17 mouse cellular contexts compared by ENCODE assay signal in genomic region chr1:91205651-91206050, GRCm38 (mm10).
"Had no signal": no experiment of that assay in that cellular context is flagged by ENCODE, and none has a peak within 500 bp of the region (broad histone marks: within the 10 kb centered on the region; RNA-seq: fewer than 3 reads in every experiment).

No protein-coding gene starts in this region.

- H3K4me1 ChIP-seq: midbrain, embryonic 10.5 days had no signal

- H3K27ac ChIP-seq: kidney, postnatal 0 days; limb, embryonic 12.5 days; limb, embryonic 15.5 days; liver, embryonic 14.5 days; midbrain, embryonic 10.5 days; midbrain, embryonic 13.5 days; neural tube, embryonic 13.5 days had no signal

- H3K9ac ChIP-seq: limb, embryonic 12.5 days; limb, embryonic 15.5 days; liver, embryonic 14.5 days; liver, postnatal 0 days; midbrain, embryonic 13.5 days; neural tube, embryonic 13.5 days had no signal

- DNase-seq: kidney, adult 2 months; kidney, postnatal 36 days; liver, postnatal 0 days; thymus, adult 2 months; thymus, postnatal 14 days had no signal

- H3K9me3 ChIP-seq: limb, embryonic 12.5 days; limb, embryonic 15.5 days; megakaryocyte, embryonic 14.5 days; midbrain, embryonic 10.5 days; midbrain, embryonic 13.5 days; neural tube, embryonic 13.5 days had no signal

- H3K4me2 ChIP-seq: limb, embryonic 12.5 days; limb, embryonic 15.5 days; liver, embryonic 11.5 days; midbrain, embryonic 13.5 days; neural tube, embryonic 13.5 days had no signal

- H3K36me3 ChIP-seq: limb, embryonic 12.5 days; limb, embryonic 15.5 days; midbrain, embryonic 10.5 days; midbrain, embryonic 13.5 days; neural tube, embryonic 13.5 days had no signal

- H3K4me3 ChIP-seq: limb, embryonic 12.5 days; limb, embryonic 15.5 days; megakaryocyte, embryonic 14.5 days; midbrain, embryonic 10.5 days; midbrain, embryonic 13.5 days; myocyte; neural tube, embryonic 13.5 days had no signal

- ATAC-seq: intestine, postnatal 0 days; liver, postnatal 0 days; midbrain, embryonic 13.5 days; midbrain, embryonic 16.5 days had no signal

- H3K27me3 ChIP-seq: limb, embryonic 15.5 days; midbrain, embryonic 13.5 days; neural tube, embryonic 13.5 days had no signal
